Mouse (Mus musculus) layer of hippocampus, adult 9-11 months (tissue): ENCODE results near the gene Keap1.
"Not testable (repeated sequence)": the region's sequence is repeated elsewhere in the genome, so short reads cannot be mapped to it uniquely, and the experiment has no call there.

Experiments
- DNase-seq: peaks from one replicate; pipeline ENCODE4 v3.0.0; 2022

The Keap1 gene

DNA sequence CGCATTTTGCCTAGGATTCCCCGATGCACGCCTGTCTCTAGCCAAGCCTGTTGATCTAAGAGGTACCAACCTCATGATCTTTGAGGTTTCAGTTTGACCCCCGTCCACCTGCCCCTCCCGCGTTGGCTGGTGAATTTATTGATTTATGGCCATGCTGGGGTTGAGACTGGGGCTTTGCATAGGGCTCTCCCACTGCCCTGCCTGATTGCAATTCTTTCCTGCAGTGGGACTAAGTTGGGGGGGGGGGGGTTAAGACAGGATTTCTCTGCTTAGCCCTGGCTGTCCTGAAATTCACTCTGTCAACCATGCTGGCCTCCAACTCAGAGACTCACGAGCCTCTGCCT lies 13.8 kb downstream of the Keap1 start:
- DNase-seq = no peak

DNA sequence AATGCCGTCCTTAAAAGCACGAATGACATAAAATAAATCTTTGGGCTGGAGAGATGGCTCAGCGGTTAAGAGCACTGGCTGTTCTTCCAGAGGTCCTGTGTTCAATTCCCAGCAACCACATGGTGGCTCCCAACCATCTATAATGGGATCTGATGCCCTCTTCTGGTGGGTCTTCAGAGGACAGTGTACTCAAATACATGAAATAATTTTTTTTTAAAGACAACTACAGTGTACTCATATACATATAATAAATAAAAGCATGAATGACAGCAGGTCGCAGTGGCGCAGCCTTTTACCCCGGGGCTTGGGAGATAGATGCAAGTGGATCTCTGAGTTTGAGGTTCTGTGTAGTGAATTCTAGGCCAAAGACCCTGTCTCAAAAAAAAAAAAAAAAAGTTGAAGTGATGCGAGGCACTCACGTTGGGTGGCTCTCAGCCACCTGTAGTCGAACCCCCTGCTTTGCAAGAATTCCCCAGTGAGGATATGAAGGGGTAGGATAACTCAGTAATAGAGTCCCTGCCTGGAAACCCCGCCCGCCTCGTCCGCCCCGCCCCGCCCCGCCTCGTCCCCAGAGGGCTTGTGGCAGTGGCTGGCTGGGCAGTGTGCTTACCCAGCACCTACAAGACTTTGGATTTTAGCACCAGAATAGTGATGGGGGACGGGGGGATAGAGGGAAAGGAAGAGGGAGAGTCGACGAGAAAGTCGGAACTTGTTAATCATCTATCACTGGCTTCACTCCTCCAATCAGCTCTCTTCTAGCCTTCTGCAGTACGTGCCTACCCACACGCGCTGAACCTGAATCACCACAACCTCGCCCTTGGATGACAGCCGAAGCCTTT lies 14.4 kb downstream of the Keap1 start:
- DNase-seq = no peak

DNA sequence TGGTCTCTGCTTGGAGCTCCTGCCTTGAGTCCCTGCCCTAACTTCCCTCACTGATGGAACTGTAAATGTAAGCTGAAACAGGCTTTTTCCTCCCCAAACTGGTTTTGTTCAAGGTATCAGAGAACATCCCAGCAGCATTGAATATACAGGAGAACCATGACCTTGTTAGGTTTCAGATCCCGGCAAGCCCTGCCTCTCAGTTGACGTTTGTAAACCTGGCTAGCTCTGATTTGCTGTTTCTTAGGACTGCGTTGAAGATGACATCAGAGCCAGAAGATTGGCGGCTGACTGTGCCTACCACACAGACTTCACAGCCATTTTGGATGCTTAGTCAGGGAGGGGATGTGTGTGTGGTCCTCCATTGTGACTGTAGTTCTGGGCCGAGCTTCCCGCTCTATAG lies 15.3 kb downstream of the Keap1 start:
- no peak for DNase-seq

DNA sequence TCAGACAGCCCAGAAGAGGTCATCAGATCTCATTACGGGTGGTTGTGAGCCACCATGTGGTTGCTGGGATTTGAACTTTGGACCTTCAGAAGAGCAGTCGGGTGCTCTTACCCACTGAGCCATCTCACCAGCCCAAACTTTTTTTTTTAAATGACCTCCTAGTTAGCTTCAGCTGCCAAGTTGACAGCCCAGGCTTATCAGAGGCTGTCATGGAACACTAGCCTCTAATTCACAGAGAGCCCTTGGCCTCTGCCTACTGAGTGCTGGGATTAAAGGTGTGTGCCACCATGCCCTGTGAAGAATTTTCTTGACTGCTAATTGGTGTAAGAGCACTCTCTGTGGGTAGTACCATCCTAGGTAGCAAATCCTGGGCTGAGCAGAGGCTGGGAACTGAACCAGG lies 15.7 kb downstream of the Keap1 start:
- DNase-seq = not testable (repeated sequence)

DNA sequence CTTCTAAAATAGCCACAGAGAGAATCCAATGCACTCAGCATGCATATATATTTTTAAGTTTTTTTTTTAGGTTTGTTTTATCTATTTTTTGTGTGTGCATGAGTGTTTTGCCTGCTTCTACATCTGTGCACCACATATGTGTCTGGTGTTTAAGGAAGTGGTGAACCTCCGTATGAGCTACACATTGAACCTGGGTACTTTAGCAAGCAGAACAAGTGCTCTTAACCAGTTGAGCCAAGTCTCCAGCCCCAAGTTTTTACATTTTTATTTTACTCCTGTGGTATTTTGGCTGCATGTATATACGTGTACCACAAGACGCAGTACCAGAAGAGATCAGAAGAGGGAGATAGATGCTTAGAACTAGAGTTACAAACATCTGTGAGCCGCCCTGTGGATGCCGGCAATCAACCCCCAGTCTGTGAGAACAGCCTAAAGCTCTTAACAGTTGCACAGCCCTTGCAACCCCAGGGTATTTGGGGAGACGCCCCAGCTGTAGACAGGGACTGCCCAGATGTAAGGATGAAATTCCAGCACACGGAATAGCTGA lies 17.7 kb downstream of the Keap1 start:
- peak; percentile 51 for DNase-seq

DNA sequence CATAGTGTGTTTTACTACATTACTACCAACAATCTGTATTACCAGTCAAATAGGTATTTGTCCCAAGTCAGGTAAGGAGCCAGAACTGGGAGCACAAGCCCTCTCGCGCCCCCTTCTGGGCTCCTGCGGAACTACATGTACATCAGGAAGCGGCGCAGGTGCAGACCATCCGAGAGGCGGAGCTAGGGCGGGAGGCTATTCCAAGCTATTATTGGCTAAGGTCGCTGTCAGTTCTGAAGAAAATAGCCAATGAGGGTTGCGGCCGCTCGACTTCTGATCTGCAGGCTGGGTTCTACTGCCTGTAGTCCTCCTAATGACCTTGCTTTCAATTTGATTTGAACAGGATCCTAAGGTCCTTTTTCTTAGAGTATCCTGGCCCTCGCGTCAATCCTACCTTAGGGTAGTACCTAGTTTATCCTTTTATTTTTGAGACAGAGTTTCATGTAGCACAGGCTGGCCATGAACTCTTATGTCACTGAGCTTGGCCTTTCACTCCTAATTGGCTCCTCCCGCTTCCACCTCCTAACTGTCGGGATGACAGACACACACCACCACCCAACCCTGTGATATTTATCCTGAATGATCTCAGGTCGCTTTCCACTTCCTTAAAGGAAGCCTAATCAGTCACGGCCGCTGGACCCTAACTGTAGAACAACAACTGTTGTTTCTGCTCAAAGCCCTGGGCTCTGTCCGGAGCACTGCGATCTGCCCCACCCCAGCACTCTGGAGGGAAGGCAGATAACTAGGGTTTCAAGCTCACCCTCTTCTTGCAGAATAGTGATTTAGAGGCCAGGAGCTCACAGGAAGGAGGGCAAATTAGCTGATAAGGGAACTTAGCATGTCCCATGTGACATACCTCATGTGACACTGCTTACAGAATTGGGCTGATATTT lies 18.4 kb downstream of the Keap1 start:
- DNase-seq = peak; percentile 95

DNA sequence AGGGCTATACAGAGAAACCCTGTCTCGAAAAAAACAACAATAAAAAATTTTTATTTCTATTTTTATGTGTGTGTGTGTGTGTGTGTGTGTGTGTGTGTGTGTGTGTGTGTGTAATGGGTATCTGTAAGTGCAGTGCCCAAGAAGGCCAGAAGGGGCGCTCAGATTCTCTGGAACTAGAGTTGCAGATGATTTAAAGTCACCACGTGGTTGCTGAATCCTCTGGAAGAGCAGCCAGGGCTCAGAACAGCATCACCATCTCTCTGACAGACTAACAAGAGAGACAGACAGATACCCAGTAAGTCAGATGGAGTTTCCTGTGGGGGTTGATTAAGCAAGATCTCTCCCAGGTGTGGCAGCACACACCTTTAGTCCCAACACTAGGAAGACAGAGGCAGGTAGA lies 19.3 kb downstream of the Keap1 start:
- DNase-seq = no peak

DNA sequence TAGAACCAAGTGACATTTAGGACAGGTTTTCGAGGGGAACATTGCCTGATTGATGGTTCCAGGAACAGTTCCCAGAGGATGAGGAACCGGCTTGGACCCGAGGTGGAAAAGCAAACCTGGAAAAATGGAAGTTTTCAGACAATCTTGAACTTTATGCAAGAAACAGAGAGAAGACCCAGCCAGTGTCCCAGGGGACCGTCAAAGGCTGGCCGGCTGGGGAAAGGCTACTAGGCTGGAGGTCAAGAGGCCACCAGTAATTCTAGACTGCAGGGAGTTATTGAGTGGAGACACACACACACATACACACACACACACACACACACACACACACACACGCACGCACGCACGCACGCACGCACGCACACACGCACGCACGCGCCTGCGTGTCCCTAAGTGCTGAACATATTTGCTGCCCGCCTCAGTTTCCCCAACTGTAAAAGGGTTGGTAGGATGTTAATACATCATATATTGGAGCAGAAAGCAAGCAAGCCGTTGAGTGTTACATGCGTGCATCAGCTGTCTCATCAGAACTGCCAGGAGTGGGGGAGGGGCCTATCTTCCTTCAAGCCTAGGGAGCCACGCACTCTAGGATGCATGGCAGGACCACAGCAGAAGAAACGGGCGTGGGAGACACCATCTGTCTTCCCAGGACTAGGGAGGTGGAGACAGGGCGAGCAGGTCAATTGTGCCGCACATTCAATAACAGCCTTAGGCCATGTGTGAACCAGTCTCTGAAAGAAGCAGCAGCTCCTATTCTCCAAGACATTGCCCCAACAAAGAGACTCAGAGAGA lies 22.9 kb downstream of the Keap1 start:
- DNase-seq = peak; percentile 63

DNA sequence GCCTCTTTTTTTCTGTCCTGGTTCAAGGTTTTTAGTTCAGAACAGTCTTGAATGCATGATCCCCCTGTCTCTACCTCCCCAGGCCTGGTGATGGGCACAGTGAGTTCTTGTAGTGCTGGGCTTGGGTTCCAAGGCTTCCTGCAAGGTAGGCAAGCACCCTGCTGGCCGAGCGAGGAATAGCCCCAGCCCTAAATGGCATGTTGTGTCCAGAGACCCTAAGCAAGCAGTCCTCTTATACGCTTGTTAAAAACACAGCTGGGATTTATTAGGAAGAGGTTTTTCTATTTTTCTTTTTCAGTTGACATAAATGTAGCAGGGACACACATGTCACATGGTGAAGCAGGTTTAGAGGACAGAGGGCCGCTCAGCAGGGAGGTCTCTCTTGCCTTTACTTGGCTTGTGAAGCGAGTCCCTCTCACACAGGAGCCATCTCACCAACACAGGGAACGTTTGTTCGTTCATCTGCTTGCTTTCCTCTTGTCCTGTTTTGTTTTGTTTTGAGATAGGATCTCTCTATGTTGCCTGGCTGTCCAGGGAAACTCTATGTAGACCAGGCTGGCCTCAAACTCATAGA lies 25.5 kb downstream of the Keap1 start:
- DNase-seq = no peak

DNA sequence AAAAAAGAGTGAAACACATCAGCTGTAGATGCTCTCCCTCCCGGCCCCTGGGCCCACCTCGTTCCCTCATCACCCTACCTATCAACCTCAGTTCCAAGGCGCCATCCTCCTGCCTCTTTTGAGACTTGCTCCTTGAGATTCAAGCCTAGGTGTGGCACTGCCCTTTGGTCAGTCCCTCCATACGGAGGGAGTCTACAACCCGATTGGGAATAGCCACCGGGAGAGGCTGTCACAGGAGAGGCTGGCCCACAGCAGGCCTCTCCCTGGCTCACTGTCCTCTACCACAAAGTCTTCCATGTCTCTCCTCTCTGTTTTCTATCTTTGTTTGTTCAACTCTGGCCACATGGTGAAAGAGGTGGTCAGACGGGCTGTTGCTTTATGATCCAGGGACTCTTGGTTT lies 27.5 kb downstream of the Keap1 start:
- no peak for DNase-seq

DNA sequence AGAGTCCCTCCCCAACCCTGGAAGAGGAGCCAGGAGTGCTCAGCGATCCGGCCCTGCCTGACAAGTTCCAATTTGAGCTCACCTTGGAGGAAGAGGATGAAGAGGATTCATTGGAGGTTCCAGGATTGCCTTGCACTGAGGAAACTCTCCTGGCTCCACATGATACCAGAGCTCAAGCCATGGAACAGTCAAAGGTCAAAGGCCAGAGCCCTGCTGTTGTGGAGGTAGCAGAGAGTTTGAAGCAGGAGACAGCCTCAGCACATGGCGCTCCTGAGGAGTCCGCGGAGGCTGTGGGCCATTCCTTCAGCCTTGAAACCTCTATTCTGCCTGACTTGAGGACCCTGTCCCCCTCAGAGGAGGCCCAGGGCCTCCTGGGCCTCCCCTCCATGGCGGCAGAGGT lies 28.3 kb downstream of the Keap1 start:
- DNase-seq = no peak

DNA sequence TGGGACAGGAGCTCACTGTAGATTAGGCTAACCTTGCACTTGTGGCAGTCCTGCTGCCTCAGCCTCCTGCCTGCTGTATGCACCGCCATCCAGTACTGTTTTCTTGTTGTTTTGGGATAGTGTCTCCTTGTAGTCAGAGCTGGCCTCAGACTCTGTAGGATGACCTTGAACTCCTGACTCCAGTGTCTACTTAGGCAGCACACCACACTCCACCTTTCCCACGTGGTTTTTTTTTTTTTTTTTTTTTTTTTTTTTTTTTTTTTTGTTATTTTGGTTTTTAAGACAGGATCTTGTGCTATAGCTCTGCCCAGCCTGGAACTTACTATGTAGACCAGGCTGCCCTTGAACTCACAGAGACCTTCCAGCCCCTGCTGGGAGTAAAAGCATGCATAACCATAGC lies 30.5 kb downstream of the Keap1 start:
- no peak for DNase-seq

DNA sequence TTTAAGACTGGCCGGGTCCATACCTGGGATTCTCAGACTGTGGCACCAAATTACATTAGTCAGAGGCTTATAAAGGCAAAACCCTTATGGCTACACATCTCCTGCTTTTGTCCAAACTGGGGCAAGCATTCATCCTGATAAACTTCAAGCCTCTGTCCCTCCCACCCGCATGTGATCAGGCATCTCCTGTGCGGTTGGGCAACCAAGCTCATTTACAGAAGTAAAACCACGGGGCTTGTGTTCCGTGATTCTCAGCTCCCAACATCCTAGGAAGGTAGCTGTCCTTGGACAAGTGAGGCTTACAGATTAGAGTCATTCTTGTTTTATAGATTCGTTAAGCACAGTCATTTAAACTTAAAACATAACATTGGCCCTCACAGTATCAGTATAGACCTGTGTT lies 32.3 kb downstream of the Keap1 start:
- DNase-seq = no peak

DNA sequence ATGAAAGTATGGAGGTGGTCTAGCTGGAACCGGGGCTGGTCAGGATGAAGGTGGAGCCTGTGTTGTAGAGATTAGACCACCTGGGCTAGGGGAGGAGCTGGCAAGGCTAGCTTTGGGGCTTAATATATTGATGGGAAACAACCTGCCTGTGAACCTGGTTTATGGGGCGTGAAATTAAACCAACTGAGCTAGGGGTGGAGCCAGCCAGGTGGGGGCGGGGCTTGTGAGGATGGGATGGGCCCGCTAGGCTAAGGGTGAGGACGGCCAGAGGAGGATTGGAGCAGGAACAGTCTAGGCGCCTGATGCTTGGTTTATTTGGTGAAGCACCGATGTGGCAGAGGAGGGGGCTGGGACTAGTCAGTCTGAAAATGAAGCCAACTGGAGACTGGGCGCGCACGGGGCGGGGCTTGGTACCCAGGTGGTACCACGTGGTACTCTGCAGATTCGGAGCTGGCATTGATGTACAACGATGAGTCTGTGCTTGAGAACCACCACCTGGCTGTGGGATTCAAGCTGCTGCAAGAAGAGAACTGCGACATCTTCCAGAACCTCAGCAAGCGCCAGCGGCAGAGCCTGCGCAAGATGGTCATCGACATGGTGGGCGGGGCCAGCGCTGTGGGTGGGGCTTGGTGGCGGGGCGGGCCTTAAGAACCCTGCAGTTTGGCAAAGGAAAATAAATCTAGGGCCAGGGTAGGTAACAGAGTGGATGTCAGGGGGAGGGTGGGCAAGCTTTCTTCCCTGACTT lies 34.5 kb downstream of the Keap1 start:
- DNase-seq = peak; percentile 73

DNA sequence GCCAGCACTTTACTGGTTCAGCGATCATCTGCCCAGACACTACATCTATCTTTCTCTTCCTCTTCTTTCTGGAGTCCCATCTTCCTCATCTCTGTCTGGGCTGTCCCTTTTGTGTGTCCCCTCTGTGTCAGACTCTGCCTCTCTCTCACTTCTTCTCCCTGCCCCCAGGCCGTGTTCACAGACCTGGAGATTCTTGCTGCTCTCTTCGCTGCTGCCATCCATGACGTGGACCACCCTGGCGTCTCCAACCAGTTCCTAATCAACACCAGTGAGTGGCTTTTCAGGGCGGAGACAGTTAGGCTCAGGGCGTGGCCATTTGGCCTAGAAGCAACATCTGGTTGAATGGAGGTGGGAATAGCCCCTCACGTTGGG lies 35.0 kb downstream of the Keap1 start:
- no peak for DNase-seq

DNA sequence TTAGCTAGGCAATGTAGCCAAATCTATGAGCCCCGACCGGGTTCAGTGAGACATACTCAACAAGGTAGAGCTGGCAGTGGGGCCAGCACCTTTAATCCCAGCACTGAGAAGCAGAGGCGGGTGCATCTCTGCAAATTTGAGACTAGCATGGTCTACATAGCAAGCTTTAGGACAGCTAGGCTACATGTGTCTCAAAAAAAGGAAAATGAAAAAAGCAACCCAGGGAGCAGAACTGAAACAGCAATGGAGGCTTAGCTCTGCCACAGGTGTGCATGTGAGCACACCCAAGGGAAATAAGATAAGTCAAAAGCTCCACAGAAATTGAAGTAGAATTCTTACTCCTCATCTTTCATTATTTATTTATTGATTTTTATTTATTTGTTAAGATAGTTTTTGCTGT lies 40.2 kb downstream of the Keap1 start:
- DNase-seq = no peak

DNA sequence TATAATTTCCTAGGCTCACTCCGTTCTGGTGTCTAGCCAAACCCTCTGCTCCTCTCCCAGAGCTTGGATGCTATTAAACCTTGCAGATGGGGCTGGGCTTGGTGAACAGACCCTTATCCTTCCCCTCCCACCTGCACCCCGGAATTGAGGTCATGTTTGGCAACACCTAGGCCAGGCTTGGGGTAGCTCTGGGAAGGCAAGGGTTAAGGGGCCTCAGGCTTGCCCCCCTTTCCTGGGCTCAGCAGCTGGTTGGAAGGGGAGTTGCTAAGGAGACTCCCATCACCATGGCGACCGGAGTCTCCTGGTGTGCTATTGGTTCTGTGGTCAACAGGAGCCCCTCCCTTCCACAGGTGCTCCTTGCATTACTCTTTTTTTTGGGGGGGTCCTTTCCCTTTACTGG lies 41.2 kb downstream of the Keap1 start:
- DNase-seq = peak; percentile 90

DNA sequence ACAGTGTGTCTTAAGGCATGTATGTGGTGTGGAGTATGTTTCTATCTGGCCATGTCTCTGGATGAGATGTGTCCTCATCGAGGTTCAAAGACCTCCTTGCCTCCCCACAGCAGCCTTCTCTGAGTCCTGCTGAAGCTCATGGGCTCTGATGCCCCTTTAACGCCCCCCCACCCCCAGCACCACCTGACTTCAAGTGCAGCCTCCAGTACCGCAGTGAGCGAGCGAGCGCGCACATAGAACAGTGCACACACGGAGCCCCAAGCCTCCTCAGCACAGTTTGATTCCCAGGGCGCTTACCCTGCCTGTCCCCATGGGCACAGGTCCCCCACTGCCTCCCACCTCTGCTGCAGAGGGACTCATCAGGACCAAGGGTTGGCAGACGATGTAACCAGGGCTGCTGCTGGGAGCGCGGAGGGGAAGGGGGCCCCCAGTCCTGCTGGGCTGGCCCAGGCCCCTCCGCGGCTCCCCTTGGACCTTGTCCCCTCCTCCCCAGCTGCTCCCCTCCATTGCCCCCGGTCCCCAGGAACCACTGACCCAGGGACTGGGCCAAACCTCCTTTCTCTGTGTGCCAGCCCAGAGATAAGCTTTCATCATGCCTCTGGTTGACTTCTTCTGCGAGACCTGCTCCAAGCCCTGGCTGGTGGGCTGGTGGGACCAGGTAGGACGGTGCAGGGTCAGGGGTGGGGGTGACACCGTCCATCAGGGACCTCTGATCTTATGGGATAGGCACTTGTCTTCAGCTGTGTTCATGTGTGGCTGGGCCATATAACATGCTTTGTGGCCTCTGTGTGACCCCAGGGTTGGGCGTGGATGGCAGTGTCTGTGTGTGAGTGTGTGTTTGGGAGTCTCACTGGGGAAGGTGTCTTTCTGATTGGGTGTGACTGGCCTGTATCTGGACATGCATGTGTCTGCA lies 42.4 kb downstream of the Keap1 start:
- DNase-seq = peak; percentile 68

DNA sequence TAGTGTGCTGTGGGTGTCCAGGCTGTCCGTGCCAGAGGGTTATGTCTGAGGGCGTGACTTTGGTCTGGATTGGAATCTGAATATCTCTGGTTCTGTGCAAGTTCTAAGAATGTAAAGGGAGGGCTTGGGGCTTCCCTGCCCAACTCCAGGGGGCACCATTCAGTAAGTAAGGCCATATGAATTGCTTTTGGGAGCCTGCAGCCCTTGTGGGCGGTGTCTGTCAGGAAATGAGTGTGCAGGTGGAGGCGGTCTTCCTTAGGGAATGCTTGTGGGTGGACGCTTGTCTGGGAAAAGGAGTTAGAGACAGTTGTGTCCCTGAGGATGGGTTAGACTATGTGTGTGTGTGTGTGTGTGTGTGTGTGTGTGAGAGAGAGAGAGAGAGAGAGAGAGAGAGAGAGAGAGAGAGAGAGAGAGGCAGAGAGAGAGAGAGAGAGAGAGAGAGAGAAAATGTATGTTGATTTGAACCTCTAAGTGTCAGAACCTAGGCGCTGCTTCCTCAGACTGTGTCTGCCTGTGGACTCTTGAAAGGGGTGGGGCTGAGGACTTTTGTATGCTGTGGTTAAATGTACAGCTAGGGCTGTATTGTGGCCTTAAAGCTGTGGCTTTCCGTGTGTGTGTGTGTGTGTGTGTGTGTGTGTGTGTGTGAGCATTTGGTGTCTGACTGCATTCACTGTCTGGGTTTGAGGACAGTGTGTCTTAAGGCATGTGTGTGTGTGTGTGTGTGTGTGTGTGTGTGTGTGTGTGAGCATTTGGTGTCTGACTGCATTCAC lies 43.2 kb downstream of the Keap1 start:
- peak; percentile 53 for DNase-seq
